Mouse (Mus musculus) spleen, adult 10 weeks (tissue): Measurements from ENCODE around the gene Mettl21a. TPM values are rescaled to one million over a fixed set of nuclear protein-coding genes. Genes with fewer than 3 reads are reported as not detected.

ENCODE experiments used
- polyA plus RNA-seq: library from polyadenylated mRNA; stranded (reverse); fragments of 350-450 nt; fragmentation: Illumina TruSeq; extraction: RNeasy Lipid Tissue Mini Kit (QIAGEN cat#74804); gene quantifications from one replicate; pipeline ENCODE4 v1.2.3, GENCODE M21; 2015; ENCODE audit warnings: low replicate concordance; ENCODE audit not compliant: insufficient read depth

The Mettl21a gene
- polyA plus RNA-seq: 12.1 TPM

GRCm38 (mm10) chr1:64616881-64617714 lies at the start of gene Mettl21a:
TSS of gene Mettl21a (minus strand) at chr1:64617242.

Other genes starting within 250 kb of the Mettl21a start
- 76.4 TPM for gene Creb1, start 84.6 kb downstream of the Mettl21a start, polyA plus RNA-seq
- 15.5 TPM for gene Ccnyl1, start 73.2 kb upstream of the Mettl21a start, polyA plus RNA-seq
- 3.3 TPM for gene Fzd5, start 120.5 kb upstream of the Mettl21a start, polyA plus RNA-seq